Mouse (Mus musculus): Measurements from ENCODE around the gene Smarcd3.

The Smarcd3 gene

DNA sequence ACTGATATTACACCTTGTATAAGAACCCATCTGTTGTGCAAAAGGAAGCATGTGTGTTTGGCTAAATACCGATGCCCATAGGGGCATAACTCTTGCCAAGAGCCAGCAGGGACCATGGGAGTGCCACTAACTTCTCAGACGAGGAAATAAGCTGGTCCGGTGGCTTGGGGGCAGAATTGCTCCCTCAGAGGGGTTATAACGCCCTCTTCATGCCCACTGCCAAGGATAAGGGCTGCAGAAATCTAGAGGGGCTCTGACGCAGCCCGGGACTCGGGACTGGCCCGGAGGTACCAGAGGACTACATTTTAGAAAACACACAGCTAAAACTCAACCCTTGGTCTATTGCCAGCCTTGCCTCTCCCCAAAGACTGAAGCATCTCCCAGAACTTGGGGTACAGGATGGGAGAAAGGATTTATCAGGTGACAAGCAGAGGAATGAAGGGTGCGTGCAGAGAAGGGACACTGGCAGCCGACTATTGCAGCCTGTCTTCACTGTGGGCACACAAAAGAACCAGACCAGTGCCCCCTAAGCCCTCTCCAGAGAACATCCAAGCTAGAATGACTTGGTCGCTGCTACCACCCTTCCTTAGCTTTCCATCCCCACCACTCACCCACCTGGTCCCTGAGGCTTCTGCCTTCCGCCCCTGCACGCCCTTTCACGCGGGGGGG lies 26.2 kb downstream of the Smarcd3 start:
- in situ Hi-C loops (cut with MboI) = no loop called here

DNA sequence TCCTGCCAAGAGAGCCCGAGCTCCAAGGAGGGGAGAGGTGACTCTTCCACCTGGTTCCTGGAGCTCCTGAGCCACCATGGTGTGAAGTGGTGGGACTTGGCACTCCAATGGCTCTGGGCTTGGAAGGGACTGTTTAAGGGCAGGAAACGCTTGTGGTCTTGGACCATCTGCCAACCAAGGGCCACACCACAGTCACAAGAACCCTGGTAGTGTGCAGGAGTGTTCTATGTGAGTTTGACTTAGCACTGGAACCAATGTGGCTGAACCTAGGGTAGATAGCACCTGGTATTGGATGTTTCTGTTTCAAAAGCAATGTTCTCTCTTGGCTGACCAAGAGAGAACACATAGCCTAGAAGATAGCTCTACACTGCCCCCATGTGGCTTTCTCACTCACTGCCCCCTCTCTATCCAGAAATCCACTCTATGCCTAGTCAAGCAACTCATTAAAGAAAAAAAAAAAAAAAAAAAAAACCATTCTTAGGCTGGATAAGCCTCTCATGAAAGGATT lies 26.9 kb downstream of the Smarcd3 start:
- in situ Hi-C loops (cut with MboI) = no loop called here

DNA sequence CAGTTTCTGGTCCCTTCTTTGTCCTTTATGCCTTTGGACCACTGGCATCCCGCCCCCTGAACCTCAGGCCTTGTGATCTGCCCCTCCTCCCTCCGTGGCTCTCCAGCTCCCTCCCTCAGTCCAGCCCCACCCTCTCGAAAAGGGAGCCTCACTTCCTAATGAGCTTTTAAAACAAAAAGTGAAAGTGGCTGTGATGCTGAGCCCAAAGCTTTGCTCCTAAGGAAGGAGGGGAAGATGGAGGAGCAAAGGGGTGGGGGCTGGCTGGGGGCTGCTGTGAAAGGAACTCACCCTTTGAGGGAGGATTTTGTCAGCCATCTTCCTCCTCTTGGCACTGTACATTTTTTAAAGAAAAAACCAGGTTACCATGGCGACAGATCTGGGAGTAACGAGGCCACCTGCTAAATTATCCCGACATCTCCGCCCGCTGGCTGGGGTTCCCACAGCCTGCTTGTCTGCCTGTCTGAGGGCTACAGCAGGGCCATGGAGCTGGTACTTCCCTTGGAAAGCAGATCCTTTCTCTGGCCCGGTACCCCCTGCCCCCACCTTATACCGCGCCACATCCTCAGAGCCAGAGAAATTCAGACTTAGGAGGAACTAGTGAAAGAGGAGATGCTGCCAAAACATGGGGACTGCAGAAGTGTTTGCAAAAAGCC lies 27.6 kb downstream of the Smarcd3 start:
- in situ Hi-C loops (cut with MboI) = no loop called here

DNA sequence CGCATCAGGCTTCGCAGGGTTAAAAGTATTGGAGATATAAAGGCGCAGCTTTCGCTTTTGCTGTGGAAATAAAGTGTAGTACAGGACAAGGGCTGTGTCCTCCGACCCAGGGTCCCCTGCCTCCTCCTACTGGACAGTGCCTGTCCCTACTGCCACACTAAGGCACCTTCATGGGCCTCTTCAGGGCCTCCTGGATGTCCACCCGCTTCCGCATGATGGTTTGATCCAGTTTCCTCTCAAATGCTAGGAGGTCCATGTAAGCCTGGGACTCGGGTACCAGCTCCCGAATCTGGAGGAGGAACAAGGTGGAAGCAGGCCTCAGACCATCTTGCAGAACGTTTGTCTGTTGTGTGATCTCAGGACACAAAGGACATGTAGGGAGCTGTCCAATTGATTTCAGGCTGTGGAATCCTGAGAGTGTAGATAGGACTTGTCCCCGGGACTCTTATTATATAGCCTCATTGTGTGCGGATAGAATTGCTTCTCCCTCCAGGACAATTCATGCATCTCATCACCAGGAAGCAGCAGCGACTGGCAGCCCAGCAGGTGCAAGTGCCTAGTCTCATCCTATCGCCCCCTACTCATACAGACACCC lies 28.3 kb downstream of the Smarcd3 start:
- in situ Hi-C loops (cut with MboI) = no loop called here

DNA sequence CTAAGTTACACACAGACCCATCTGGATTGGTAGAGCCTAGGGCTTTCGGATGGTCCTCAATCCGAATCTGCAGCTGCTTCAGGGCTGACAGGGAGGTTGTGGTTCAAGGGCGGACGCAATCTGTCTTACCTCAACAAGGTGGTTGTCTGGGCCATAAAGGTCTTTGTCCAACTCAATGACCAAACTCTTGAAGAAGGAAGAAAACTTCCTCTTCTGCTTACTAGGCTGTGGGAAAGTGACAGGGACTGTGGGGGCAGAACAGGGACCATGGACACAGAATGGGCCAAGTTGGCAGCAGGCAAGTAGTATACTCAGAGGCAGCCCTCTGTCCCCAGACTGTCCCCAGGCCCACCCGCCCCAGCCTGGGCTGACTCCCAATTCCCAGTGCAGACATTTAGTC lies 28.9 kb downstream of the Smarcd3 start:
- in situ Hi-C loops (cut with MboI) = no loop called here

DNA sequence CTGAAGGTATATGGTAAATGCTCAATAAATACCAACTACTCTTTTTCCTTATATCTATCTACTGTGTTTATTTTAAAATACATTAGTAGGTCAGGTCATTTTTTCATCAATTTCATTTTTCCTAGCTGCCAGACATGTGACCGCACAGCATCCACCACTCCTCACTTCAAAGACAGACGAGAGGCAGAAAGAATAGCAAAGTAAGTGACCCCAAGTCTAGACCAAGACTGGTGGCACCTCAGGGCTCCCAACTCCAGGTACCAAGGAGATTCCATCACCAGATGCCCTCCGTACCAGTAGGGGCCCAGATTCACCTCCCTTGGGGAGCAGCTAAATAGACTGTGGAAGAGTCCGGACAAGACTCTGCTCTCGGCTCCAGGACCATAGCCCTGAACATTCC lies 29.9 kb downstream of the Smarcd3 start:
- in situ Hi-C loops (cut with MboI) = no loop called here

DNA sequence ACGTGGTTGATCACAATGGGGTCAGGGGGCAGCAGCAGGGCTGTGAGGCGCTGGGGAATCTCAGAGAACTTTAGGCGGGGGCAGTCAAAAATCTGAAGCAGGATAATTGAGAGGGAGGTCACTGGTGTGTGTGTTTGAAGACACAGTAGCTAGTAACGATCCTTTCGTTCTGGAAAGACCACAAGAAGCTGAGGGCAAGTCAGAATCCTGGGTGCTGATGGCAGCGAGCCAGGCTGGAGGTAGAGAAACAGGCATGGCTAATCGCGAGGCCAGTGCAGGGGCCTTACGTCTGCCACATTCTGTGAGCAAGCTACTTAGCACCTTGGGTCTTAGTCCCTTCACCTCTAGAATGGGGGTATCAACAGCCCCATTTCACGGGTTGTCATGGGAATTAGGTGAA lies 30.3 kb downstream of the Smarcd3 start:
- in situ Hi-C loops (cut with MboI) = no loop called here

DNA sequence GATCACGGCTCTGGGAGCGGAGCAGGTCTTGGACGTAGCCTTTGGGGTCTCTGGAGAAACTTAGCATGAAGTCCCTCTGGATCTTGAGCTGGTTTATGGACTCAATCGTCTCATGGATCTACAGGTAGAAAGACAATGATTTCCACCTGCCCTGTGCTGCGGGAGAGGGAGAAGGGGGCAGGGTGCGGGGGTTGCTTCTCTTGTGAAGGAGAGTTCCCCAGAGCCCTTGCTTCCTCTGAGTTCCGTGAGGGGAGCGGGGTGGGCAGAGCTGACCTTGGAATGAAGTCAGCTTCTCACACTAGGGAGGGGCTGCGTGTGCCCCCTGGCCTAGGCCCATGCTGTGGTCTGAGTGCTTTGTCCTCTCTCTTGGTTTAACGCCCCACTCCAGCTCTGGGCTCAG lies 31.0 kb downstream of the Smarcd3 start:
- in situ Hi-C loops (cut with MboI) = no loop called here

DNA sequence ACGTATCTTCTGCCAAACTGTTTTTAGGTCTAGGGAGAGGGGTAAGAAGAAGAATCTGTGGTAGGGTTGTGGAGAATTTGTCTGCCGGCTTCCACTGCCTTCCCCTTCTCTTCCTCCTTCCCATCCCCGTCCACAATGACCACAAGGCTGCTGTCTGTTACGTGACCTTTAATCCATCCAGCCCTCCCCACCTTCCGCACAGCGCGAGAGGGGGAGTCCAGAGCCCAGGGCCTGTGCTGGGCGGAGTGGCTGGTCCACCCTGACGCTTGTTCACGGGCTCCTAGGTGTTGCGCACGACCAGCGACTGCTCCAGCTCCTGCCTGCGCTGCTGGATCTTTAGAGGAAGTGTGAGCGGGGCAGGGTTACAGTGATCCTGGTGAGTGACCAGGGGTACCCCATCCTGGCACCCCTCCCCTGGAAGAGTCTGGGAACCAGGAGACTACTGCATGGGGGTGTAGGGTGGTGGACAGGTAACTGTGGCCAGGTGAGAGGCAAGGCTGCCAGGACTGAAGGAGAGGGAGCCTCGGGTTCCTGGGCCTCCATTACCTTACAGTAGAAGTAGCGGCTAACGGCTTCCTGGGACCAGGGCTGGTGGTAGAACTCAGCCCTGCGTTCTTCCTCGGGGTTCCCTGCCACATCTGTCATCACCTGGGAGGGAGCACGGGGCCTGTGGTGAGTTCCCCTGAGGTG lies 31.6 kb downstream of the Smarcd3 start:
- in situ Hi-C loops (cut with MboI) = no loop called here

DNA sequence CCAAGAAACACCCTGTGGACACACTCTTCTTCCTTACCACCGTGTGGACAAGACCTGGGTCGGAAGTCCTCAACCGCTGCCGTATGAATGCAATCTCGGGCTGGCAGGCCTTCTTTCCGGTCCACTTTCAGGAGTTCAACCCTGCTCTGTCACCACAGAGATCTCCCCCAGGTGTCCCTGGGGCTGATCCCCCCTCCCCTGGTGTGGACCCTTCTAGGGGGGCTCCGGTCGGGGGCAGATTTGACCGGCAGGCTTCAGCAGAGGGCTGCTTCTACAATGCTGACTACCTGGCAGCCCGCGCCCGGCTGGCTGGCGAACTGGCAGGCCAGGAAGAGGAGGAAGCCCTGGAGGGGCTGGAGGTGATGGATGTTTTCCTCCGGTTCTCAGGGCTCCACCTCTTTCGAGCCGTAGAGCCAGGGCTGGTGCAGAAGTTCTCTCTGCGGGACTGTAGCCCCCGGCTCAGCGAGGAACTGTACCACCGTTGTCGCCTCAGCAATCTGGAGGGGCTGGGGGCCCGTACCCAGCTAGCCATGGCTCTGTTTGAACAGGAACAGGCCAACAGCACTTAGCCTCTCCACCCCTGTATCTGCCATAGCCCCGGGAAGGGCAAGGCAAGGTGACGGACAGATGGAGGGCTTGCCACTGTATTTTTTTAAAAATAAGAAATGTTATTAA lies 32.3 kb downstream of the Smarcd3 start:
- in situ Hi-C loops (cut with MboI) = no loop called here

DNA sequence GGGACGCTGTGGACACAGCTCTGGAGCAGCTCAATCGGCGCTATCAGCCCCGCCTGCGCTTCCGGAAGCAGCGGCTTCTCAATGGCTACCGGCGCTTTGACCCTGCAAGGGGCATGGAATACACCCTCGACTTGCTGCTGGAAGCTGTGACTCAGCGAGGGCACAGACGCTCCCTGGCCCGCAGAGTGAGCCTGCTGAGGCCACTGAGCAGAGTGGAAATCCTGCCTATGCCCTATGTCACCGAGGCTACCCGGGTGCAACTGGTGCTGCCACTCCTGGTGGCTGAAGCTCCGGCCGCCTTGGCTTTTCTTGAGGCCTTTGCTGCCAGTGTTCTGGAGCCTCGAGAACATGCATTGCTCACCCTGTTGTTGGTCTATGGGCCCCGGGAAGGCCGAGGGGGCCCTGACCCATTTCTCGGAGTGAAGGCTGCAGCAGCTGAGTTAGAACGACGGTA lies 32.9 kb downstream of the Smarcd3 start:
- in situ Hi-C loops (cut with MboI) = no loop called here

DNA sequence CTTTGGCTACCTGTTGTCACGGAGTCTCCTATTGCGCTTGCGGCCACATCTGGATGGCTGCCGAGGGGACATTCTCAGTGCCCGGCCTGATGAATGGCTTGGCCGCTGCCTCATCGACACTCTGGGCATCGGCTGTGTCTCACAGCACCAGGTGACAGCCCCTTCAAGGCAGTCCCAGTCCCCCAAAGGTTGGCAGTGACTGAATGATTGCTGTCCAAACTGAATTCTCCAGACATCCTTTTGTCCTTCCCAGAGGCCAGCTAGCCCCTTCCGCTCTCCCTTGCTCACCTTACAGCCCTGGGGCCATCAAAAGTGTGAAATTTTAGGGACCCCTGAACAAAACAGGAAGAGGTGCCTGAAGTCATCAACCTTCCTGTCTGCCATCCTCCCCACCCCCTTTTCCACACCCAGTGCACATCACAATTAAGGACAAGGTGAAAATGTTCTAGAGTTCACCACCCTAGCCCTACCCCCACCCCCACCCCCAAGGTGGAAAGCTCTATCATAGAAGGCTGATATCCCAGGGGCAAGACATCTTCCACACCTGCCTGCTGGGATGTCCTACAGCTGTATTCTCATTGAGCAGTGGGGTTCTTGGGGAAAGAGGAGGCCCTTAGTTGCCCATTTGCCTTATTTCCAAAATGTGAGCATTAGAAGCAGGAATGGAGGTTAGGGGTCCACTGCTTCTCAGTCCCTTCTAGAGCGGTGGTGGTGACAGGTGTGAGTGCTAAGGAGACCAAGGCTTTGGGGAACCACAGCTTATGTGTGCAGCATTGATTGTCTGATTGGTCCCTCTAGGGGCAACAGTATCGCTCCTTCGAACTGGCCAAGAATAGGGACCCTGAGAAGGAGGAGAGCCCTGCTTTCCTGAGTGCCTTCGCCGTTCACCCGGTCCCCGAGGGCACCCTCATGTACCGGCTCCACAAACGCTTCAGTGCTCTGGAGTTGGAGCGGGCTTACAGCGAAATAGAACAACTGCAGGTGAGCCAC lies 34.4 kb downstream of the Smarcd3 start:
- in situ Hi-C loops (cut with MboI) = no loop called here

DNA sequence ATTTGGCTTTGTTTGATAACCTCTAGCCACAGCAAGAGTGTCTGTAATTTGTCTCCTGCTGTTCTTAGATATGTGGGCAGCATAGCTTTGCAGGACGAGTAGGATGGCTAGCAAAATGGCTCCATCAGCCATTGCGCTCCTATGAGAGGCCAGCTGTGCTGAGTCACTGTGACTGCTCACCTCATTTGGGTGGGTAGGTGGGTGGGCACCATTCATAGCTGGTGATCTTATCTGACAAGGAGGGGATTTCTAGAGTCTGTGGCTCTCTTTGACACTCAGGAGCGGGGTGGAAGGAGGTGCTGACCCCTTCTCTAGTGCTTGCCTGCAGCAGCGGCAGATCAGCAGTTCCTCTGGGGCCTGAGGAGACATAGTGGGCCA lies 37.0 kb downstream of the Smarcd3 start:
- in situ Hi-C loops (cut with MboI) = no loop called here

DNA sequence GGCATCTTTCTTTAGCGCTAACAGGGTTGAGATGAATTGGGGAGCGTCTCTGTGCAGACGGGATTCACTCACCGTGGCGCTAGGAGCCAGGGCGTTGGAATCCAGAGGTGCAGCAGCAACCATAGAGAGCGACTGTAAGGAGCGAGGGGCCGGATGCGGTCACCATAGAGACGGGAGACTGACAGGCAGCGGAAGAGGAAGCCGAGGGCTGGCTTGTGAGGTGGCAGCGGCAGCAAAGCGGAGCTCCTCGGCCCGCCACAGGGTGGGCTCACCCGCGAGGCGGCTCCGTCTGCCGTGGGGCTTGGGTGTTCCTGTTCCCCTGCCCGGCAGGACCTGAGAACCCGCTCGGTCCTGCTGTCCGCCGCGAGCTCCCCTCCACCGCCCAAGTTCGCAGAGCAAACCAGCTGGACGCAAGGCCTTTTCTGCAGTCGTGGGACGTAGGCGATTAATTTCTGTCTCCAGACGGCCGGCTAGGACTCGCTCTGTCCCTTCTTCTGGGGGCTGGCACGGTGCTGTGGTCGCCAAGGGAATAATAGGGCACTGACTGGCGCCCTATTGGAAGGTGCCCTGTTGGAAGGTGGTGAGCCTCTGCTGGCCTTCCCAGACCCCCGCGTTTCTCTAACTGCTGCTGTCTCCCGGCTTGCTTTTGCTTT lies 37.5 kb downstream of the Smarcd3 start, which contains the start of gene Chpf2:
TSS of gene Chpf2 (plus strand) at position 195 of the 653 bp plus-strand sequence.
- in situ Hi-C loops (cut with MboI) = no loop called here

DNA sequence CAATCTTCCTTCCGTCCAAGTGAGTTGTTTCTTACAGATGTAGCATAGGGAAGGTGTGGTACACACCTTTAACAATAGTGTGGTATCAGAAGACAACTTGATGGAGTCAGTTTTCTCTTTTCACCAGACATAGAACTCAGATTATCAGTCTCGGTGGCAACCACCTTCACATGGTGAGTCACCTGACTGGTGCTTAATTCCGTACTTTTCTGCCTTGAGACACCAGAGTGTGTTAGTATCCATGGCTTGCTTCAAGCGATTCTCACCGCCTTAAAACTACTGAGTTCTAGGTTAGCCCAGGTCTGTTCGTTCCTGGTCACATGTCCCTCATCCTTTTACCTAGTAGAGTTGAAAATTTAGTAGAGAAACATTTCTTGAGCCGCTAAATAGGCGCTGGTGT lies 38.1 kb downstream of the Smarcd3 start:
- in situ Hi-C loops (cut with MboI) = no loop called here

DNA sequence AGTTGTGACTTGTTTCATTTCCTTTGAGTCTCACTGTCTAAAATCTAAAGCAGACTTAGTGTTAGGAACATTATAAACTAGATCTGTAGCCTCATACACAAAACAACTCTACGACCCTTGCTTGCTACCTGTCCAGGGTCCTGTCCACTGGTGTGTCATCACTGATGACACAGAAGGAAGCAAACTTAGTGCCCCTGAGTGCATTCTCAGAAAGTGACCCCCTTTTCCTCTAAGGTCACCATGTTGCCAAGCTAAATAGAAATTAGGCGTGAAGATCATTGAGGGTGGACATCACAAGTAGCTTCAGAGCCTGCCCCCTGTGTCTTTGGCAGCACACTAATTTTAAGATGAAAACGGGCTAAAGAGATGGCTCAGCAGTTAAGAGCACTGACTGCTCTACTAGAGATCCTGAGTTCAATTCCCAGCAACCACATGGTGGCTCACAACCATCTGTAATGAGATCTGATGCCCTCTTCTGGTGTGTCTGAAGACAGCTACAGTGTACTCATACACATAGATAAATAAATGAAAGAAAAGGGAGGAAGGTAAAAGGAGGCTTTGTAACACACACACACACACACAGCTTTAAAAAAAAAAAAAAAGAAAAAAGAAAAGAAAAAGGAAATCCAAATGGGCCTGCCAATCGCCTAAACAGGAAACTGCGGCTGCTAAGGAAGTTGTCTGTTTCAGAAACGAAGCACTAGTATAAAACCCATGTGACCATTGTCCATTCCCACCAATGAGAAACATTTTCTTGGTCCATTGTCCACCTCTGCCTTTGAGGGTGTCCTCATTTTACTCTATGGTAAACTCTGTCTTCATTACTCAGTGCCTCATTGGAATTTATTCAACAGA lies 45.9 kb downstream of the Smarcd3 start:
- in situ Hi-C loops (cut with MboI) = no loop called here

DNA sequence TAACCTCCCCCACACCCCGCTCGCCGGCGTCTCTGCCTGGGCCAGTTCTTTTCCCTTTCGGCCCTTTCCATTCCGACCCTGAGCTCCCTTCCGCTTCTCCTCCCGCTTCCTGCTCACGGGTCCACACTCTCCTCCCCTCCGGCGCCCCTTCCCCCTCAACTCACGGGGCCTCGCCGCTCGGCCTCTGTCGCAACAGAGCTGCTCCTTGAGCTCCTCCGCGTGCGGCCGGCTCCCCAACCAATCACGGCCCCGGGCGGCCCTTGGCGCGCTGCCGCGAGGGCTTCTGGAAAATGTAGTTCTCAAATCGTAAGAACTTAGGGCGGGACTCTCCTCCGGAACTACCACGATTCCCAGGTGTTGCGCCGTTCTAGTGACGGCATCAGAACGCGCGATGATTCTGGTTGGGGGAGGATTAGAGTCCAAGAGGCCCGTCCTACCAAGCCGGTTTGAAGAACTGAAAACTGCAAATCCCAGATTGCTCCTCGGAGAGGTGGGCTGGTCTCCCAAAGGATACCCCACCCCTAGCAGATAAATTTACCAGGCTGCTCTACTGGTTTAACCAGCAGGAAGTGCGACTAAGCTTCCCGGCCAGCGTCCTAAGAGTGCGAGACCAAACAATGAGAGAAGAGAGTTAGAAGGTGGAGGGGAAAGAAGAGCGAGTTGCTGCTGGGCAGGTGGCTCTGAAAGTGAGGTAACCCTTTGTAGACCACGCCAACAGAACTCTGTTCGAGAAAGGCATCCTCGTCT lies 46.9 kb downstream of the Smarcd3 start, which contains the start of gene Abcf2:
TSS of gene Abcf2 (minus strand) at position 285 of the 747 bp plus-strand sequence.
- in situ Hi-C loops (cut with MboI) = no loop called here

DNA sequence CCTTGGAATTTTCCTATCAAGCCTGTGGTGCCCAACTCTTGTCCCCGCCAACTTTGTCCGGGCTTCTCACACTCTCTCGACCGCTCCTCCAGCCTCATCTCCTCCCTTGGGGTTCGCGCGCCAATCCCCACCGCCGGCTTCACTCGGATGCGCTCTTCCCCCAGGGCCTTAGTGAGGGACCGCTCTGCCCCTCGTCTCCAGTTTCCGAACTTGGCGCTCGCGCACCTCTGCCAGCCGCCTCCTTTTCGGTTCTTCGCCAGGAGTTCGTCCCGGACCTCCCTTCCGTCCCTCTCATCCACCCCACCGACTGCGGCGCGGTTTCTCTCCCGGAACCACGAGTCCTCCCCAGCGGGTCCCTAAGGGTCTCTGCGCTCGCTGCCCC lies 47.4 kb downstream of the Smarcd3 start:
- in situ Hi-C loops (cut with MboI) = no loop called here
